Mouse (Mus musculus) retina, adult 2 months (tissue): ENCODE data around the gene Man2a1.
"Not testable (repeated sequence)": the region's sequence is repeated elsewhere in the genome, so short reads cannot be mapped to it uniquely, and the experiment has no call there.

Experiments used
- DNase-seq: peaks from one replicate; pipeline ENCODE4 v3.0.0-alpha.2; 2012; ENCODE audit warnings: low read depth, low spot score

Man2a1 gene

DNA sequence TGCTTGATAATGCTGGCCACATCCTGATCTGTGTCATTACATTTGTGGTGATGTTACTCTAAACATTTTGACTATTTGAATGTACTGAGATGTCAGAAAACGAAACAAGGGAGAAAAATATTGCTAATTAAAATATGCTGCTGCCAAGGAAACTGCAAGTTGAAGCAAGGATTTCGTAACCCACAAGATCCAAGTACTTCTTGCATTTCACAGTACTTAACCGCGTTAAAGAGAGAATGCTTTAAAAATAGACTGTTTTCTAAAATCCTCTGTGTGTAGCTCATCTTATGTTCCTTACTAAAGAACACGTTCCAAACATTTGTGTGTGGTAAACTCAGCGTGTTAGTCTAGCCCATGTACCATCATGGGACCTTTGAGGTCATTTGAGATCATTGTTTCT lies 153.0 kb downstream of the Man2a1 start:
- DNase-seq, result no peak

DNA sequence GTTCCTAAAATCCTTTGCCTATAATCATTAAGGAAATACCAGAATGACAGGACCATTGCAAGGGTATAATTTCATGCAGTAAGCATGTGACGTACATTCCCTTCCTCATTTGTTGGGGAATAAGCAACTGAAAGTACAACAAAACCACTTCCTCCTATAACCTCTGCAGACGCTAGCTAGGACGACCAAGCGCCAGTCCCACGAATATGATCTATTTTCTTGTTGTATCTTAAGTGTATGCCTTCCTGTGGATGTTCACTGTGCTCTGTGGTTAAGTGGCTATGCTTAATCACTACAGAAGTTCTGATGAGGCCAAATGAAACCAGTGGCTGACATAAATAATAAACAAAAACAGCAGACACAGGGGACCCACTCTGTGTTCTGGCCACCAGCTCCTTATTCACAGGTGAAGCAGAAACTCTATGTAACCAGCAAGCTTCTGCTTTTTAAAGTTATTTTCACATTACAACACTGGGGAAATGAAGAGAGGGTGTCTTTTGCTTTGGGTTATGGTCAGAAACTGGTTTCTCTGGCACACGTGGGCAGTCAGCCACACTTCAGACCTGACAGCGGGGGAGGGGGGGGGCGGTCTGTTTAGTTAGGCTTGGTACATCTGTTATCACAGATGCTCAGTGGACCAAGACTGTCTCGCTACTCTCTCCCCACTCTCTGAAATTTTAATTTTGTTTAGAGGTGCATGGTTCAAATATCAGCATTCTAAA lies 153.8 kb downstream of the Man2a1 start:
- DNase-seq, result no peak

DNA sequence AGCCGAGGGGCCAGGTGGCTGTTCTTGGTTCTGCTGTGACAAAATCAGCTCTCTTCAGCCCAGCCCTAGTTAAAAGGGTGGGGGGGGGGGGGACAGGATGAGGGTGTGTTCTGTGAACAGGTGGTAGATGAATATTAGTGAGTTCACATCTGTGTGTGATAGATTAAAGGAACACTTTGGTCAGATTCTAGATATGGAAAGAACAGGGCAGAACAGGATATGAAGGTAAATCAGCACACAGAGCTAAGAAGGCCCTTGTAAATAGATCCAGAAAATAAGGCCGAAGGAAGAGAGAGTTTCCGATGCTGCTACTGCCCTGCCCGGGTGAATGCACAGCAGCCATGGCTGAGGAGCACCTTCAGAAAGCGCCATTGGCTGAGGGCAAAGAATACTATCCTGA lies 154.7 kb downstream of the Man2a1 start:
- no peak for DNase-seq

DNA sequence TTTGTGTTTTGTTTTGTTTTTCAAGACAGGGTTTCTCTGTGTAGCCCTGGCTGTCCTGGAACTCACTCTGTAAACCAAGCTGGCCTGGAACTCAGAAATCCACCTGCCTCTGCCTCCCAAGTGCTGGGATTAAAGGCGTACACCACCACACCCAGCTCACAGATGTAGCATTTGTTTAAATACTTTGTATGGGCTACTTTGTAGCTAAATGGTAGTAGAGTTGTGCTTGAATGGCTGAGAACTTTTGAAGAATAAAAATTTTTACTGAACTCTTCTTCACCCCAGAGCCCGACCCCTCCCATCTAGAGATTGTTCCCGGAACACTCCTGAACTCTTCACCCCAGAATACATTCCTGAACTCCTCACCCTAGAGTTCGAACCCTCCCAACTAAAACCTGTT lies 162.1 kb downstream of the Man2a1 start:
- not testable (repeated sequence) for DNase-seq

DNA sequence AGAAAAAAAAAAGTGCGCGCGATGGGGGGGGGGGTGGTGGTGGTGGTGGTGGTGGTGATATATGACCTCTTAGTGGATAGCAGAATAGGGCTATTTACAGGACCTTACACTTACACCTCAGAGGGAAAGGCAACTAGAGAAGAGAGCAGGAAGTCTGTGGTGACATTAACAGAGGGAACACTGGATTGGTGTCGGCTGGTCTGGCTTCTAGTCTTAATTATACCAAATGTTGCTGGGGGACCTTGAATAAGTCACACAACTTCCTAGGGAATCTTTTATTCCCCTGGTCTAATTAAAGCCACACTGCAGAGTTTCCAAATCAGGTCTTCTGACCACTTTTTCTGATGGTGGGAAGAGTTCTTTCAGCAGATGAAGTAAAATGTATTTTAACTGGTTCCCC lies 163.0 kb downstream of the Man2a1 start:
- no peak for DNase-seq

DNA sequence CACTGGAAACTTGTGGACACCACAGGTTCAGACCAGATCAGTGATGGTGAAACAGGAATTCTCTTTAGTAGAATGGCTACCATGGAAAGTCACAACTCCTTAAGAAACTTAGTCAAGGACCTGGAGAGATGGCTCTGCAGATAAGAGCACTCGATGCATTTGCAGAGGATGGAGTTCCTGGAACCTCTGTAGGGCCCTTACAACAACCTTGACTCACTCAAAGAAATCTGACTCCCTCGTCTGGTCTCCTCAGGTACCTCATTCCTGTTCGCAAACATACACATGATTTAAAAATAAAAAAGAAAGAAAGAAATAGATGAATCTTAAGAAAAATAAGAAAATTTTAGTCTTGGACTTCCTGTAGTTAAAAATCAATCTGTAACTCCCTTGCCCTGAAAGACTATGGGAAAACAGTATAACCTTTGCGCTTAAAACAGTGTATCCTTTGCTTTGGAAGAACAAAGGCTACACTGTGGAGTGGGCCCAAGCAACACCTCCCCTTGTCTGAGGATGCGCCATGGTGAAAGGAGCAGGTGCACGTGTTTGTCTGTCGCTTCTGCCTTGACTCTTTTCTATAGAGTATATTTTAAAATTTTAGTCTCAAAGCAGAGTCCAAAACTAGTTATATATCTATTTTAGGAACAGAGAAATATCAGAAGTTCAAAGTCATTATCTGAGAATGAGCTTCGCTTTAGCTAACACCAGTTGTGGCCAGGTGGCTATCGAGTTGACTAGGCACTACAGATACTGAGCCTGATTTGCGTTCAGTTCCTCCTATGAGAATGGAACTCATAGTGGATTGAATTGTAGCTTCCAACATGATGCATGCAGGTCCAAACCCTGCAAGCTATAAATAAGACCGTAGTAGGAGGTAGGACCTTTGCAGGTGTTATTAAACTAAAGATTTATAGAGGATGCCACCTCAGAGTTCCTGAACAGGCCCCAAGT lies 163.9 kb downstream of the Man2a1 start:
- DNase-seq, result no peak

DNA sequence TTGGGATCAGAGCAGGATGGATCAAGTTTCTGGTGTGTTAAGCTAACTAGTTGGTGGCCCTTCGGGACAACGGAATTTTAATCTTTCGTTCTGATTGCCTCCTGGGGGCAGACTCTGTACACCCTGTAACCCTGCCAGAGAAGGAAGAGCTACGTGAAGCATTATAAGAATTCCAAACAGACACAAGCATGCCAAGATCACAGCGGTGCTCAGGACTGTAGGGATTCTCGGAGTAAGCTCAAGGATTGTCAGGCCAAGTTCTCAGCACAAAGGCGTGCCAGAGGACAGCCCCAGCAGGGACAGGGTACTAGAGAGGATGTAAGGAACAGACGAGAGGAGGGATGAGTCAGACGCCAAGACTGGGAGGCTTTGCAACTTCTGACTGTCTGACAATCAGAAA lies 164.8 kb downstream of the Man2a1 start:
- DNase-seq, result no peak

DNA sequence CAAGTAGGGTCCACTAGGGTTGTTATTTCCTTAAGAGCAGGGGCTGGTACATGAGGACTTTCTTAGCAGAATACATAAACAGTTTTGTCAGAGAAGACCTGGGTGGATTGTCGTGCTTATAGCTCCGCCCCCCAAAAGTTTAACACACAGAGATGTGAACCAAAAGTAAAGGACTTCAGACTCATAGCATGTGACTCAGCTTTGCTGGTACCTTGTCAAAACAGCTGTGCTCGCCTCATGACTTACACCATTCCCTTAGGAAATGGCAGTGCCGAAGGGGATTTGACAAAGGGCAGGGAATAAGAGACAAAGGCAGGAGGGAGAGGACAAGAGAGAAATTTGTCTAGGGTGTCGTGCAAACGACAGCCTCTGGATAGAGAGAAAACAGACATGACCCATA lies 166.0 kb downstream of the Man2a1 start:
- DNase-seq, result no peak

DNA sequence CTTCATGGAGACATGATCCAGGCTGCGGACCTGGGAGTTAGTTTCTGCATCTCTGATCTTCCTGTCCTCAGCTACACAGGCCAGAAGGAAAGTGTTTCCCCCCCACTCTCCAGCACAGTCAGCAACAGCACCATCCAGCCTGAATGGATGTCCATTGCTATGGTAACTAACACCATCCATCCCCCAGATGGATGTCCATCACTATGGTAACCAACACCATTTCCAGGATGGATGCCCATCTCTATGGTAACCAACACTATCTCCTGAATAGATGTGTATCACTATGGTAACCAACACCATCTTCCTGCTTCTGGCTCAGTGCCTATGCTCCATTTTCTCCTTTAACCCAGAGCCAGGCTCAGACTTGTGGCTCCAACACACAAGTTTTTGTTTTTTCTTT lies 169.7 kb downstream of the Man2a1 start:
- no peak for DNase-seq

DNA sequence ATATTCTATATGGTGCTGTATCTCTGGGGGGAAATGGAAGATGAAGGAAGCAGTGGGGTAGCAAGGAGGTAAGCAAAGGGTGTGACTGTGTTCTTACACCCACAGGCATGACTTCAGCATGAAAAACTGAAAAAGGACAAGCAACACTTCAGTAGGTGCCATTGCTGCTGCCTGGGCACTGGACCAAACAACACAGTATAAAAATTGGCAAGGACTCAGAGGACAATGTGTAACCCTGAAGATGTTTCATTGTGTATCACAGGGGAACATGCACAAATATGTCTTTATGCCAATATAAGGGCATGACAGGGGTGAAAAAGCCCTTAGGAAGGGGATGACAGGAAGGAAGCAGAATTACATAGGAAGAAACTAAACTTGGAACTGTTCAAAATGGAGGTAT lies 172.1 kb downstream of the Man2a1 start:
- no peak for DNase-seq

DNA sequence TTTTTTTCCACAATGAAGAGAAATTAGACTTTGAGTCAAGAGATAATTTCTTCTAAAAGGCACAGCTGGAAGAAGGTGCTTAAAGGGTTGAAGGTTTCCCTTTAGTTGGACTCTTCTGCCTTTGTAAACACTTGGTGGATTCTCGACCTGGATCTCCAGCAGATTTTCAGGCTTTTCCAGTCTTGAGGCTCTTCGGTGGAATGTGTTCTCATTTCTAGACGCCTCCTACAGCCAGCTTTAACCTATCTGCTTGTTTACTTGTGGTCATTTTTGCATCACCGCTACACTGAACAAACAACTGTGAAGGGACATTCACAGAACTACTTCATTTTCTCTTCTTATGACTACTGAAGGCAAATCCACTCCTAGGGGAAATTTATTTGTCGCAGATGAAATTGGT lies 173.7 kb downstream of the Man2a1 start:
- no peak for DNase-seq

DNA sequence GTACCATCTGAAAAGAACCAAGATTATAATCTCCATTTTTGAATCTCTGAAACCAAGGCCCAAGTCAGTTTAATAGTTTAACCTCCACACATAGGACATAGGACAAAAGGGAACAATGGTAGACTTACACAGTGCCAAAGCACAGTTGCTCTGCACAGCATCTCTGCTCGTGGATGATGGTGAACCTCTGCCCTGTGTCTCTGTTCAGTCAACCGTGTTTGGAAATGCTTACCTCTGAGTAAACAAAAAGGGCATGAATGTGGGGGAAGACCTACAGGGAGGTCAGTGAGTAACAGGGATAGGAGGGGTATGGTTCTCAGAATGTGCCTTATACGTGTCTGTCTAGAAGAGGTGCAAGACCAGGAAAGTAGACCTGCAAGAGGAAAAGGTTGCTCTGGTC lies 177.8 kb downstream of the Man2a1 start:
- DNase-seq, result no peak

DNA sequence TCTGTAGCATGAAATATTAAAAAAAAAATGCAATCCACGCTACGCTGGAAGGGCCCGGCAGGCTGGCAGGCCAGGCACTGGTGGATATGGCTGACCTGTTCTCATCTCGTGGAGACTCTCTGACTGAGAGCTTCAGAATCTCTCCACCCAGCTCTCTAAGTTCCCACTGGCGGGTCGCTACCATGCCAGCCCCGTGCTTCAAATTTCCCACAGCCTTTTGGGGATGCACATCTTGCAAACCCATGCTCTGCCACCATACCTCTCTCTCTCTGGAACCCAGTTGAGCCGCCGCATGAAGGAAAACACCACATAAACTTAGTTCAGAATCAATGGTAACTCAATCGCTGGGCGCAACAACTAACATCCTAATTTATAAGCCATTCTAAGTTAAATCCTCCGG lies 178.2 kb downstream of the Man2a1 start:
- DNase-seq, result no peak

DNA sequence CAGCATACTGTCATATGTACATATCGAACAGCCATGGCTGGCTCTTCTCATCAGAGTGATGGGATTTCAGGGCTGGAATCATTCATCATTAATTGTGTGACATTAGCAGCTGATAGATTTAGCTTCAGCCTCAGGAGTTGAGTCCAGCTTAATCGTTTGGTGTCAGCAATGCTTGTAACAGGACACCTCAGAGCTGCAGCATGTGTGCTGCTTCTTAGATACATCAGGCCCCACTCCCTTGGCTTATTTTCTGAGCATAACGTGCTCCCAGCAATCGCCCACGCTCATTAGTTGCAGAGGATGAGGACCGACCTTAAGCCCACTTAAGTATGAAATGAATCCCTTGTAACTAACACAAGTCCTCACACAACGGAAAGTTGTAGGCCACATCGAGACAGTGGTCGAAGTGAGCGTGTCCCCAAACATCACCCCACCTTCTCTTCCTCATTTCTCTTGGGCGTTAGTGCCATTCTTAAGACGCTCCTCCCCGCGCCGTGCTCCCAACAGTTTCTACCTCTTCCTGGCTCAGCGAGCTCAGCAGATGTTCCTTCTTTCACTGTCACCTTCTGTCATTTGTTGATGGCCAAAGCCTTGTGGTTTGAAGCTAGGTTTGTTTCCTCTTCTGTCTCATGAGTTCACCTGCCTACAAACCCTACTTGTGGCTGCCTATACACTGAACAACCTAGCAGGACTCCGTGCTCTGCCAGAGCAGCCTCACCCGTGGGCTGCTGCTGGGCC lies 180.4 kb downstream of the Man2a1 start:
- no peak for DNase-seq

DNA sequence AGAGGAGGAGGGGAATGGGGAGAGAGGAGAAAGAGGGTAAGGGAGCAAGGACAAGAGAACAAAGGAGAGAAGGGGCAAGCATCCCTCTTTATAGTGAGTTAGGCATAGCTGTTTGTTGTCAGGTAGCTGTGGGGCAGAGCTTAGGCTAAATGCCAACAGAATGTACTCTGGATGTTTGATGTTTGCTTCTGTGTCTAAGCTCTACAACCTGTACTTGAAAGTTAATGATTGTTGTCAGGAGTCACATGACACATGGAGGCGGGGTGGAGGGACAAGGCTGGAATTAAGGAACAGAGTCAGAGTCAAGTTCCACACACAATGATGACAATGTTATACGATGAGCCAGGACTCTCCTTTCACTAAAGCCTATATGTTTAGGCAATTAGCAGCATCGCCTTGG lies 181.8 kb downstream of the Man2a1 start:
- no peak for DNase-seq

DNA sequence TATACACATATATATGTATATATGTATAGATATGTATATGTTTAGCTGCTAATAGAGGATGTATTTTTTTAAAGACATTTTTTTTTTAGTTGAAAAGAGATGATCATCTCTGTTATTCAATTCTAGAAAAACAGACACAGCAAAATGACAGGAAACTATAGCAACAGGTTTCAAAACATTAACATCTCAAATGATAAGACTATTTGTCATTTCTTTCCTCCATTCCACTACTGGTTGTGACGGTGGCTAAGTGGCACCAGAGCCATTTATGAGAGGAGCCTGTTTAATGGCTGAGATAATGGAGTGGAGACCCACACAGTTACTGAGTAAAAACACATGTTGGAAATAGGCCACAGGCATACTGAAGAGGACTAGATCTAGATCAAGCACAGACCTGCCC lies 185.4 kb downstream of the Man2a1 start:
- DNase-seq, result no peak

DNA sequence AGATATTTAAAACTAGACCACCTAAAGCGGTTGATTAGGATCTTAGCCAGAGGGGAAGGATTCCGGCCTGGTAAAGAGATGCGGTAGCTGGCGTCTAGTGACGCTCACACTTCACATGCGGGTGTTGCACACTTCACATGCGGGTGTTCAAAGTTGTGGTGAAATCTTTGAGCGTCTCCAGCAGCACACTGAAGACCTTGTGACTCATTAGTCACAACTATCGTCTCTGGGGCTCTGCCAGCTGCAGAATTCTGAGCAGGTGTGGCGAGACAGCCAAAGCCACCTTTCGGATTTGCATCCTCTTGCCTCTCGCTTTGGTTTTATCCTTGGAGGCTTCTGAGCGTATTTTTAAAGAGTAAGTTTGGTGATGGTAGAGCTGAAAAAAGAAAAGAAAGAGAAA lies 187.8 kb downstream of the Man2a1 start:
- no peak for DNase-seq

DNA sequence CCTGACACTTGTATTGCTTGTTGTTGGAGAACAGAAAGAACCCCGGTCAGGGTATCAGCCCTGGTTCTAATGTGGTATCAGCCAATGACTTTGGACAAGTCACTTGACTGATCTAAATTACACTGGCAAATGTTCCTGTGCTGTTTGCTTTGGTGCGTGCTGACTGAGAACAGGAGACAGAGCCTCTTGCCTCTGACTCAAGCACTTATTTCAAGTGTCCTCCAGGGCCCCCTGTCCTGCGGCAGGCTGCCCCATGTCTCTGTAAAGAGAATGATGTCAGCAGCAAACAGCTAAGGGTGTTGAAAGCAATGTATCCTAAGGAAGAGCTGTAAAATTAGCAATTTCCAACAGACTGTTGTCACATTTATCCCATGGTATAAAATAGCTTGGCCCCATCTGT lies 188.6 kb downstream of the Man2a1 start:
- no peak for DNase-seq

DNA sequence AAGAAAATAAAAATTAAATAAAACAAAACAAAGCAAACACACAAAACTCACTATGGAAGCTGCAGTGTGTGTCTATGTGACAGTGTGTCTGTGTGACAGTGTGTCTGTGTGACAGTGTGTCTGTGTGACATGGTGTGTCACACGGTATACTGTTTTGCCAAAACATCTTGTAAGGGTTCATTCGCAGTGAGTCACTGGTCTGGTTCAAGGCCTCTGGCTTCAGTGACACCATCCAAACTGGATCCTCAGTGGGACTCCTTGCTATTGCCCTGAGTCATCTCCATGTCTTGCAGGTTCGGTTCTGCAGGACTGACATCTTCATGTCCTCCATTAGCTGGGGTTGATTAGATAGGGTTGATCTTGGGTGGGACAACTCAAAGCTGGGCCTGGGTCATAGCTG lies 191.5 kb downstream of the Man2a1 start:
- no peak for DNase-seq

DNA sequence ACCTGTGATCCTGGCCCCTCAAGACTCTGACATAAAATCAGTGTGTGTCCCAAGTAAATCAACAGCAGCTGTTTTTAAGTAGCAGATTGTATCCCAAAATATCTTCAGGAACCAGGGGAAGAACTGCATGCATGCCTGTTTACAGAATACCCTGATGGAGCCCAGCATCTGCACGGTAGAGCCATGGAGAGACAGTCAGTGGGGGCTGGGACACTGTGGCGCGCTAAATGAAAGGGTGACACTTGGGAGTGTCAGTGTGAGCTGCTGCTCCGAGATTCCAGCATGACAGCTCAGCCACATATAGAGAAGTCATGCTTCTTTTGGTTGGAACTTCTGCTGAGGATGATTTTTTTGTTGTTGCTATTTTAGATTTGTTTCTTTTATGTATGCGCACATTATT lies 192.1 kb downstream of the Man2a1 start:
- no peak for DNase-seq

DNA sequence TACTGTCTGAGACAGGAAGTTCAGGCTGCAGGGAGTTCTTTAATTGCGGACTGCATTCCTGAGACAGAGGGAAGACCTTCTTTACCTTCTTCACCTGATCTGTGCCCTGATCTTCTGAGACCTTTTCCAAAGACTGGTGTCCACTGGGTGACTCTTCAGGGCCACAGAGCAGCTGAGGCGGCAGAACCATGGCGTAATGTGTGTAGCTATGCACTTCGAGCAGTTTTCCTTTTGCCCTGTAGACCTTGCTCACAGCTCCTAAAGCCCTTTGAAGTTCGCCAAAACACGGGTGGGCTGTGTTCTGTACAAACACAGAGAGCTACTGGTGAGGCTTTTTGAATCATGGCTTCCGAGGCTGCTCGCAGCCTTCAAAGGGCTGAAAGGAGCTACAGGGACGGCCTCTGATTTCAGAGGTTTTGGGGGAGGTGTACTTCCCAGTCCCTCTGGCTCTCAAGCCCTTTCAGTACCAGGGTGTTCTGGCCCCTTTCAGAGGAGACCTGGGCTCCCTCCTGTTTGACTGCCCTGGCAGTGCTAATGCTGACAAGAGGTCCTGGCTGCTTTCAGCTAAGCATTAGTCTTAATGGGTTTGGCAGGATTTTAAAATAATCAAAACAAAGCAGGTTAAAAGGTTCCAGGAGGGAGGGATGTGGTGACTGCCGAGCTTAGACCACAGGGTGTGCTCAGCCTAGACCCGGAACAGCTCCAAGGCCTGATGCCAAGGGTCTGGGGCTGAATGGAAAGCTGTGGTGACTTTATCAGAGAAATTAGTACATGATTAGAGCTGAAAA lies 201.8 kb downstream of the Man2a1 start:
- DNase-seq, result no peak

DNA sequence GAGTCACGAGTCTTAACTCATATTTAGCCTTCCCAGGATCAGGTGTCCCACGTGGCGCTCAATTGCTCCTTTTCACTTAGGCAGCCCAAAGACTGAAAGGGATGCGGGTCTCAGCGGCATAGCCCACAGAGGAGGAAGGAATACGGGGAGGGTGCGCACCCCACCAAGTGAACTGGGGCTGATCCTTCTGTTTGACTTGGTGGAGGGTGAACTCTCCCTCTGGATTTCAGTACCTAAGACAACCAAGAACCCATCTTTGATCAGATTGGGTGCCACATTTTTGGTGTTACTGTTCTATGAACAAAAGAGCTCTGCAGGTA lies 202.4 kb downstream of the Man2a1 start:
- no peak for DNase-seq
